Mouse (Mus musculus) hindbrain, postnatal 0 days (tissue): Measurements from ENCODE around the gene Nfatc2. TPM values are rescaled to one million over a fixed set of nuclear protein-coding genes. Genes with fewer than 3 reads are reported as not detected.
A peak's percentile ranks its signal among the peaks of the same experiment; 100 is the strongest.

Source experiments
- ATAC-seq: fragments of 200-750 bp; cut with Nextera tagmentation; 2 replicates; pipeline ENCODE4 v1.8.0; 2017; ENCODE audit warnings: mild to moderate bottlenecking, moderate TSS enrichment, moderate library complexity
- DNase-seq: peaks from one replicate; pipeline ENCODE4 v3.0.0-alpha.2; 2015; ENCODE audit warnings: low spot score
- H3K27ac ChIP-seq: fragments of 300-500 bp; sonication (generic); 2 replicates; pipeline ENCODE4 v1.5.1; 2014; ENCODE audit warnings: mild to moderate bottlenecking
- H3K27me3 ChIP-seq: fragments of 300-500 bp; sonication (generic); 2 replicates; pipeline ENCODE4 v1.6.1; 2014; ENCODE audit warnings: low read length, mixed read lengths; ENCODE audit not compliant: insufficient read depth
- H3K36me3 ChIP-seq: fragments of 300-500 bp; sonication (generic); 2 replicates; pipeline ENCODE4 v1.6.1; 2014; ENCODE audit warnings: low read length, mixed read lengths; ENCODE audit not compliant: insufficient read depth
- H3K4me1 ChIP-seq: fragments of 300-500 bp; sonication (generic); 2 replicates; pipeline ENCODE4 v1.6.1; 2014; ENCODE audit warnings: antibody characterized with exemption, low read length, mixed read lengths; ENCODE audit not compliant: insufficient read depth
- H3K4me2 ChIP-seq: fragments of 300-500 bp; sonication (generic); 2 replicates; pipeline ENCODE4 v1.6.1; 2014; ENCODE audit warnings: low read depth, mild to moderate bottlenecking, low read length, moderate library complexity, mixed read lengths
- H3K4me3 ChIP-seq: fragments of 300-500 bp; sonication (generic); 2 replicates; pipeline ENCODE4 v1.5.1; 2014; ENCODE audit warnings: low read length
- H3K9ac ChIP-seq: fragments of 300-500 bp; sonication (generic); replicated peaks from 2 replicates; pipeline ENCODE4 v1.6.1; 2014; ENCODE audit warnings: mild to moderate bottlenecking, low read length, moderate library complexity, mixed read lengths
- H3K9me3 ChIP-seq: fragments of 300-500 bp; sonication (generic); 2 replicates; pipeline ENCODE4 v1.6.1; 2016; ENCODE audit warnings: low read length, mixed read lengths
- CTCF ChIP-seq: IDR thresholded peaks from 2 replicates; pipeline ENCODE4 v1.5.1; 2016; ENCODE audit warnings: antibody characterized with exemption, control low read depth, low read depth
- WGBS: fragments of 180-500 bp; shearing (Covaris S2); extraction: QIAGEN DNeasy Blood & Tissue Kit; methylation state at CpG from one replicate; pipeline ENCODE4 v1.1.7; 2014; 5-methylcytosine and 5-hydroxymethylcytosine counted together
- polyA plus RNA-seq: library from polyadenylated mRNA; unstranded; fragments of >200 nt; fragmentation: Nextera tagmentation; extraction: Ambion mirVana; gene quantifications from 2 replicates; pipeline ENCODE4 v1.2.1, GENCODE M21; 2015
- total RNA-seq: library from RNA; depleted of rRNA; stranded (reverse); fragments of >200 nt; gene quantifications from 2 replicates; pipeline ENCODE4 v1.2.3, GENCODE M21; 2014

The Nfatc2 gene
- total and polyA plus RNA-seq, 2 experiments from 2014 or later: 6.5 to 8.5 TPM

GRCm38 (mm10) chr2:168478431-168478830 lies 123.0 kb downstream of the Nfatc2 start:
- no peaks in the 10 kb centered on the region for H3K27me3 ChIP-seq
- TF ChIP-seq CTCF: no peak
- H3K4me3 ChIP-seq: no peak overlapping the region
- H3K27ac ChIP-seq: no peak overlapping the region
- peaks cover 11% of the 10 kb centered on the region; the same call in 1 of the 2 replicates for H3K4me1 ChIP-seq
- no peak overlapping the region for H3K9ac ChIP-seq
- no peaks in the 10 kb centered on the region for H3K9me3 ChIP-seq
- H3K36me3 ChIP-seq: no peaks in the 10 kb centered on the region
- no peak overlapping the region for H3K4me2 ChIP-seq
- DNase-seq (no peak), ATAC-seq (no peak)
- WGBS: 50% methylated on average over 7 of the region's 7 CpGs

- 57% methylated on average over 9 of the region's 9 CpGs for WGBS
- ATAC-seq: no peak
- Histone ChIP-seq H3K4me3 (no peak overlapping the region), H3K4me1 (peaks cover 7% of the 10 kb centered on the region; the same call in 1 of the 2 replicates), H3K9ac (0 out of 2 replicates have a peak overlapping the region, but pooled peaks have one; percentile 17), H3K27ac (no peak overlapping the region), H3K9me3 (no peaks in the 10 kb centered on the region), H3K27me3 (no peaks in the 10 kb centered on the region), H3K36me3 (no peaks in the 10 kb centered on the region), H3K4me2 (no peak overlapping the region)
- TF ChIP-seq CTCF: no peak
- no peak for DNase-seq
Observed at GRCm38 (mm10) chr2:168473496-168473895, 128.0 kb downstream of the Nfatc2 start.

- Histone ChIP-seq H3K4me3 (peak overlapping the region; percentile 21; the same call in 1 of the 2 replicates), H3K27me3 (no peaks in the 10 kb centered on the region), H3K4me2 (peak overlapping the region; percentile 54), H3K36me3 (no peaks in the 10 kb centered on the region), H3K27ac (no peak overlapping the region), H3K4me1 (peaks cover 6% of the 10 kb centered on the region; the same call in 1 of the 2 replicates), H3K9me3 (no peaks in the 10 kb centered on the region), H3K9ac (peak overlapping the region; percentile 17; the same call in 1 of the 2 replicates)
- ATAC-seq (peak; percentile 41), DNase-seq (peak; percentile 80)
- whole genome bisulfite sequencing: 9% methylated on average over 16 of the region's 16 CpGs
- peak; percentile 86 for TF ChIP-seq CTCF
Observed at GRCm38 (mm10) chr2:168472899-168473298, 128.6 kb downstream of the Nfatc2 start.

GRCm38 (mm10) chr2:168469032-168469431 lies 132.4 kb downstream of the Nfatc2 start:
- DNase-seq: peak; percentile 83
- no peak overlapping the region for H3K27ac ChIP-seq
- H3K4me2 ChIP-seq: no peak overlapping the region
- H3K4me3 ChIP-seq: no peak overlapping the region
- H3K4me1 ChIP-seq: peaks cover 6% of the 10 kb centered on the region; the same call in 1 of the 2 replicates
- no peaks in the 10 kb centered on the region for H3K27me3 ChIP-seq
- no peak overlapping the region for H3K9ac ChIP-seq
- H3K36me3 ChIP-seq: no peaks in the 10 kb centered on the region
- H3K9me3 ChIP-seq: no peaks in the 10 kb centered on the region
- ATAC-seq: peak; percentile 56; the same call in 1 of the 2 replicates
- WGBS: 15% methylated on average over 4 of the region's 4 CpGs
- peak; percentile 90 for TF ChIP-seq CTCF

- no peak overlapping the region for H3K4me3 ChIP-seq
- WGBS: 73% methylated on average over 5 of the region's 5 CpGs
- DNase-seq: no peak
- H3K4me2 ChIP-seq: no peak overlapping the region
- H3K27ac ChIP-seq: no peak overlapping the region
- H3K4me1 ChIP-seq: no peaks in the 10 kb centered on the region
- no peak overlapping the region for H3K9ac ChIP-seq
- no peak for ATAC-seq
- no peaks in the 10 kb centered on the region for H3K27me3 ChIP-seq
- TF ChIP-seq CTCF: no peak
- no peaks in the 10 kb centered on the region for H3K36me3 ChIP-seq
- no peaks in the 10 kb centered on the region for H3K9me3 ChIP-seq
Observed at GRCm38 (mm10) chr2:168467166-168467565, 134.3 kb downstream of the Nfatc2 start.

- DNase-seq (no peak), ATAC-seq (no peak)
- Histone ChIP-seq H3K4me1 (no peaks in the 10 kb centered on the region), H3K4me2 (no peak overlapping the region), H3K36me3 (no peaks in the 10 kb centered on the region), H3K27me3 (no peaks in the 10 kb centered on the region), H3K9me3 (no peaks in the 10 kb centered on the region), H3K4me3 (no peak overlapping the region), H3K9ac (no peak overlapping the region), H3K27ac (no peak overlapping the region)
- WGBS: 40% methylated on average over 9 of the region's 9 CpGs
- TF ChIP-seq CTCF: no peak
Observed at GRCm38 (mm10) chr2:168466066-168466465, 135.4 kb downstream of the Nfatc2 start.

GRCm38 (mm10) chr2:168465646-168466045 lies 135.8 kb downstream of the Nfatc2 start:
- no peaks in the 10 kb centered on the region for H3K27me3 ChIP-seq
- no peak overlapping the region for H3K4me2 ChIP-seq
- no peak for TF ChIP-seq CTCF
- no peaks in the 10 kb centered on the region for H3K9me3 ChIP-seq
- ATAC-seq (no peak), DNase-seq (peak; percentile 31)
- 62% methylated on average over 5 of the region's 5 CpGs for WGBS
- no peaks in the 10 kb centered on the region for H3K36me3 ChIP-seq
- H3K27ac ChIP-seq: no peak overlapping the region
- no peak overlapping the region for H3K4me3 ChIP-seq
- no peaks in the 10 kb centered on the region for H3K4me1 ChIP-seq
- no peak overlapping the region for H3K9ac ChIP-seq
